Mouse (Mus musculus): Measurements from ENCODE around the gene Plcb3.
"Not testable (repeated sequence)": the region's sequence is repeated elsewhere in the genome, so short reads cannot be mapped to it uniquely, and the experiment has no call there.

Gene Plcb3

GRCm38 (mm10) chr19:6921647-6922567, 54.4 kb downstream of the Plcb3 start, which contains the start of gene Esrra:
Esrra (minus strand) TSS chr19:6921813.
- peak; percentile 100 for DNase-seq (ENCODE audit: low read depth in 2 of 2, low spot score in 2 of 2)

- peak in 1 of 2 experiments; percentile 32 for DNase-seq (ENCODE audit: low read depth in 2 of 2, low spot score in 2 of 2)
Measured at GRCm38 (mm10) chr19:6920741-6921636, 55.3 kb downstream of the Plcb3 start.

GRCm38 (mm10) chr19:6919876-6920740, 56.2 kb downstream of the Plcb3 start:
- no peak for DNase-seq (ENCODE audit: low read depth in 2 of 2, low spot score in 2 of 2)

- no peak for DNase-seq (ENCODE audit: low read depth in 2 of 2, low spot score in 2 of 2)
Measured at GRCm38 (mm10) chr19:6919431-6919830, 56.8 kb downstream of the Plcb3 start.

GRCm38 (mm10) chr19:6918321-6918720, 57.9 kb downstream of the Plcb3 start:
- no peak for DNase-seq (ENCODE audit: low read depth in 2 of 2, low spot score in 2 of 2)

GRCm38 (mm10) chr19:6916496-6916895, 59.8 kb downstream of the Plcb3 start:
- no peak for DNase-seq (ENCODE audit: low read depth in 2 of 2, low spot score in 2 of 2)

- no peak for DNase-seq (ENCODE audit: low read depth in 2 of 2, low spot score in 2 of 2)
Measured at GRCm38 (mm10) chr19:6915276-6915675, 61.0 kb downstream of the Plcb3 start.

GRCm38 (mm10) chr19:6914540-6914939, 61.7 kb downstream of the Plcb3 start:
- no peak for DNase-seq (ENCODE audit: low read depth in 2 of 2, low spot score in 2 of 2)

GRCm38 (mm10) chr19:6913991-6914390, 62.3 kb downstream of the Plcb3 start:
- no peak for DNase-seq (ENCODE audit: low read depth in 2 of 2, low spot score in 2 of 2)

- DNase-seq (ENCODE audit: low read depth in 2 of 2, low spot score in 2 of 2): no peak
Measured at GRCm38 (mm10) chr19:6913036-6913435, 63.2 kb downstream of the Plcb3 start.

GRCm38 (mm10) chr19:6912205-6912970, 63.9 kb downstream of the Plcb3 start:
- no peak for DNase-seq (ENCODE audit: low read depth in 2 of 2, low spot score in 2 of 2)

GRCm38 (mm10) chr19:6911101-6912074, 64.9 kb downstream of the Plcb3 start:
- DNase-seq (ENCODE audit: low read depth in 2 of 2, low spot score in 2 of 2): no peak

- DNase-seq (ENCODE audit: low read depth in 2 of 2, low spot score in 2 of 2): not testable (repeated sequence)
Measured at GRCm38 (mm10) chr19:6910306-6910705, 66.0 kb downstream of the Plcb3 start.

- peak; percentile 82 to 83 for DNase-seq (ENCODE audit: low read depth in 2 of 2, low spot score in 2 of 2)
Measured at GRCm38 (mm10) chr19:6909507-6910289, 66.6 kb downstream of the Plcb3 start, which contains the start of the genes Trmt112 and Prdx5. Trmt112 (plus strand) TSS chr19:6909698. Prdx5 (minus strand) TSS chr19:6910106.

- DNase-seq (ENCODE audit: low read depth in 2 of 2, low spot score in 2 of 2): no peak
Measured at GRCm38 (mm10) chr19:6909021-6909420, 67.2 kb downstream of the Plcb3 start.

- DNase-seq (ENCODE audit: low read depth in 2 of 2, low spot score in 2 of 2): no peak
Measured at GRCm38 (mm10) chr19:6907811-6908540, 68.3 kb downstream of the Plcb3 start.

- DNase-seq (ENCODE audit: low read depth in 2 of 2, low spot score in 2 of 2): no peak
Measured at GRCm38 (mm10) chr19:6907094-6907493, 69.2 kb downstream of the Plcb3 start.
